Mouse (Mus musculus) liver, postnatal 0 days (tissue): Measurements from ENCODE around the gene Ubr2. TPM values are rescaled to one million over a fixed set of nuclear protein-coding genes. Genes with fewer than 3 reads are reported as not detected.

Experiments
- ATAC-seq: fragments of 200-750 bp; cut with Nextera tagmentation; 2 replicates; pipeline ENCODE4 v1.8.0; 2017; ENCODE audit warnings: mild to moderate bottlenecking, moderate library complexity
- DNase-seq: peaks from one replicate; pipeline ENCODE4 v3.0.0-alpha.2; 2016
- H3K27ac ChIP-seq: fragments of 300-500 bp; sonication (generic); 2 replicates; pipeline ENCODE4 v1.5.1; 2014; ENCODE audit warnings: antibody characterized with exemption, moderate library complexity, mild to moderate bottlenecking, low read depth
- H3K27me3 ChIP-seq: fragments of 300-500 bp; sonication (generic); 2 replicates; pipeline ENCODE4 v1.6.1; 2014; ENCODE audit warnings: low read length, control low read depth, mixed read lengths; ENCODE audit not compliant: insufficient read depth
- H3K36me3 ChIP-seq: fragments of 300-500 bp; sonication (generic); replicated peaks from 2 replicates; pipeline ENCODE4 v1.6.1; 2014; ENCODE audit warnings: mild to moderate bottlenecking, control low read depth, low read length, moderate library complexity, mixed read lengths; ENCODE audit not compliant: insufficient read depth
- H3K4me1 ChIP-seq: fragments of 300-500 bp; sonication (generic); 2 replicates; pipeline ENCODE4 v1.6.1; 2014; ENCODE audit warnings: antibody characterized with exemption, mild to moderate bottlenecking, control low read depth; ENCODE audit not compliant: insufficient read depth
- H3K4me2 ChIP-seq: fragments of 300-500 bp; sonication (generic); 2 replicates; pipeline ENCODE4 v1.6.1; 2014; ENCODE audit warnings: low read depth, mild to moderate bottlenecking, low read length, moderate library complexity, mixed read lengths
- H3K4me3 ChIP-seq: fragments of 300-500 bp; sonication (generic); 2 replicates; pipeline ENCODE4 v1.5.1; 2014; ENCODE audit warnings: low read depth, low read length
- H3K9ac ChIP-seq: fragments of 300-500 bp; sonication (generic); replicated peaks from 2 replicates; pipeline ENCODE4 v1.6.1; 2014; ENCODE audit warnings: mild to moderate bottlenecking, moderate library complexity
- H3K9me3 ChIP-seq: fragments of 300-500 bp; sonication (generic); 2 replicates; pipeline ENCODE4 v1.6.1; 2016; ENCODE audit warnings: mild to moderate bottlenecking, control low read depth, low read length, mixed read lengths
- CTCF ChIP-seq: sonication (generic); IDR thresholded peaks from 2 replicates; pipeline ENCODE4 v1.5.1; 2016; ENCODE audit warnings: antibody characterized with exemption, low read depth
- EP300 ChIP-seq: IDR thresholded peaks from 2 replicates; pipeline ENCODE4 v1.6.1; 2016; ENCODE audit warnings: antibody characterized with exemption, low read depth, mild to moderate bottlenecking
- WGBS: fragments of 180-500 bp; shearing (Covaris S2); extraction: QIAGEN DNeasy Blood & Tissue Kit; methylation state at CpG from one replicate; pipeline ENCODE4 v1.1.7; 2014; ENCODE audit not compliant: insufficient replicate concordance; 5-methylcytosine and 5-hydroxymethylcytosine counted together
- polyA plus RNA-seq: library from polyadenylated mRNA; unstranded; fragments of >200 nt; fragmentation: Nextera tagmentation; extraction: Ambion mirVana; gene quantifications from 2 replicates; pipeline ENCODE4 v1.2.1, GENCODE M21; 2015

Ubr2 gene
- polyA plus RNA-seq, 1 experiment from 2014 or later, result 6.6 TPM

DNA sequence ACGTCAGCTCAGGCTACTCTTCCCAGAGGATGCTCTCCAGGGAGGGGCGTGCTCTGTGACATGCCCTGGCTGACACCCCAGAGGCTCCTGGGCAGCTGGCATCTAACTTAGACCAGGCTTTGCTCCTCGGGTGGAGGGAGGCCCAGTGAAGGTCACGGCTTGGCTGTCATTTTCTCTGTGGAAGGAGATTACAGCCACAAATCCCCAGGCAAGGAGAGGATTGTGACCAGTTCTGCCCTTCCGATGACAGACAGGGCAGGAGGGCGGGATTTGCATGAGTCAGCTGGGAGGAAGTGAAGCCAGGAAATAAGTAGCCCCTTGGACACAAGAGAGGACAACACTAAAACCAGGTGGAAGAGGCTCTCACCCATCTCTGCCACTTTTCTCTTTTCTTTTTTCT is 98.0 kb downstream of the Ubr2 start:
- no peak for DNase-seq
- TF ChIP-seq EP300, result no peak
- no peak for TF ChIP-seq CTCF
- 38% methylated on average over 6 of the region's 6 CpGs for WGBS

DNA sequence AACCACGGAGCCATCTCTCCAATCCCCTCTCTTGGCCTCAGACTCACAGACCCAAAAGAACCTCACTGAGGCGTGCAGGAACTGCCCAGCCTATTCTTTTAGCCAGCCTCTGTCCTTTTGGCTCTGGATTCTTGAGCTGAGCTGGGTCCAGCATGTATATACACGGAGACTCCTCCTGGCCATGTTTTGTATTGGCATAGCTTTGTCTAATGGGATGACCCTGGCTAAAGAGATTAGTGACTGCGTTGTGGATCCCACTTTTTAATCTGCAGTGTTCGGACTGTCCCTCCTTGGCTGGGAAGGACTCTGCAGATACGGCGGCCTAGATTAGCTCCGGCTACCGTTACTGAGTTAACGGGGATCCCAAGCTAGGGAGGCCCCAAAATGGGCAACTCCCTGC is 100.2 kb downstream of the Ubr2 start, which contains the start of gene Prph2:
TSS of gene Prph2 (plus strand) at position 274 of the 400 bp plus-strand sequence.
- 84% methylated on average over 10 of the region's 10 CpGs for WGBS
- DNase-seq (no peak), ATAC-seq (no peak)
- Histone ChIP-seq H3K27me3 (no peaks in the 10 kb centered on the region), H3K4me3 (no peak within 1 kb of the TSS), H3K4me2 (no peak within 1 kb of the TSS), H3K9ac (no peak within 1 kb of the TSS), H3K9me3 (no peaks in the 10 kb centered on the region), H3K36me3 (no peaks in the 10 kb centered on the region), H3K27ac (no peak within 1 kb of the TSS), H3K4me1 (no peaks in the 10 kb centered on the region)
- TF ChIP-seq CTCF (no peak), EP300 (no peak)

More for the DNA sequence above, 98.0 kb downstream of the Ubr2 start:
- H3K27me3 ChIP-seq, result no peaks in the 10 kb centered on the region
- H3K9me3 ChIP-seq, result no peaks in the 10 kb centered on the region
- no peaks in the 10 kb centered on the region for H3K4me1 ChIP-seq
- no peak overlapping the region for H3K4me3 ChIP-seq
- H3K4me2 ChIP-seq, result no peak overlapping the region
- H3K9ac ChIP-seq, result no peak overlapping the region
- H3K27ac ChIP-seq, result no peak overlapping the region
- no peak for ATAC-seq
- no peaks in the 10 kb centered on the region for H3K36me3 ChIP-seq

- no peaks in the 10 kb centered on the region for H3K36me3 ChIP-seq
- no peaks in the 10 kb centered on the region for H3K27me3 ChIP-seq
- no peaks in the 10 kb centered on the region for H3K9me3 ChIP-seq
- H3K27ac ChIP-seq, result no peak overlapping the region
- no peak overlapping the region for H3K9ac ChIP-seq
- no peak overlapping the region for H3K4me3 ChIP-seq
- DNase-seq, result peak; percentile 83
- no peak overlapping the region for H3K4me2 ChIP-seq
- TF ChIP-seq EP300, result no peak
- TF ChIP-seq CTCF, result peak; percentile 97
- peak; percentile 93 for ATAC-seq
- WGBS, result 23% methylated on average over 19 of the region's 19 CpGs
- H3K4me1 ChIP-seq, result no peaks in the 10 kb centered on the region
Observed at GRCm38 (mm10) chr17:46903876-46904490, 106.4 kb downstream of the Ubr2 start.

- Histone ChIP-seq H3K9ac (no peak overlapping the region), H3K36me3 (no peaks in the 10 kb centered on the region), H3K27me3 (no peaks in the 10 kb centered on the region), H3K27ac (no peak overlapping the region), H3K4me2 (no peak overlapping the region), H3K4me1 (no peaks in the 10 kb centered on the region), H3K4me3 (no peak overlapping the region), H3K9me3 (no peaks in the 10 kb centered on the region)
- TF ChIP-seq CTCF, result no peak
- TF ChIP-seq EP300, result no peak
- no peak for DNase-seq
- ATAC-seq, result no peak
- 62% methylated on average over 2 of the region's 2 CpGs for WGBS
Observed at GRCm38 (mm10) chr17:46900941-46901340, 109.4 kb downstream of the Ubr2 start.

DNA sequence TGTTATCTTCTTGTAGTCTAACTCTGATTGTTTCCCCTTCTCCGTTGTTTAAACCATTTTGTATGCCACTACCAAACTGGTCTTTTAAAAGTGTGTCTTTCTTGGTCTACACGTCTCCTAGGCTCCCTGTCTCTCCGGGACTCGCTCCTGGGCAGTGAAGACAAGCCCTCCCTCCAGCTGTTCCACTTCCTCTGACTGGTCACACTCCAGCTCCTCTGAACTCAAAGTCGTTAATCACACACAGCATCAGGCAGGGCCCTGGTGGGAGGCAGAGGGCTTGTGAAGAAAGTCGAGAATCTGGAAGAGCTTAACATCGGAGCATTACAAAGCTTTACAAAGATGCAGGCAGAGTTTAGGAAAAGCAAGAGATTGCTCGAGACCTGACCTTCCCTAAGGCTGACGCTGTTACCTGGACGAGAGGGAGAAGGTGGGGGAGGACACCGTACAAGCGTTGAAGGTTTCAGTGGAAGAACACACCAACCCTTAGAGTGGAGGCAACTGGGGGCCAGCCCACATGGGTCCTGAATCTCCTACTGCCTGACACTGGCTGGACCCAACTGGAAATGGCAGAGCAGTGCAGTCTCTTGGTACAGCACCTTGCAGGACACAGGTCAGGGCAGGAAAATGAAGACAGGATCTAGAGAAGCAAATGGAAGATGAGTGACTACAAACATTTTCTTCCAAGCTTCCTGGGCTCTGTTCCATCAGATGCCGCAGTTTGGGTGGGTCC is 113.0 kb downstream of the Ubr2 start:
- WGBS, result 46% methylated on average over 13 of the region's 13 CpGs

GRCm38 (mm10) chr17:46895426-46895825 is 114.9 kb downstream of the Ubr2 start:
- 87% methylated on average over 9 of the region's 9 CpGs for WGBS

More for the DNA sequence above, 113.0 kb downstream of the Ubr2 start:
- Histone ChIP-seq H3K4me3 (no peak overlapping the region), H3K4me1 (peaks cover 5% of the 10 kb centered on the region), H3K9me3 (no peaks in the 10 kb centered on the region), H3K27ac (no peak overlapping the region), H3K4me2 (no peak overlapping the region), H3K9ac (no peak overlapping the region), H3K27me3 (no peaks in the 10 kb centered on the region), H3K36me3 (no peaks in the 10 kb centered on the region)
- TF ChIP-seq CTCF, result no peak
- no peak for TF ChIP-seq EP300
- DNase-seq (no peak), ATAC-seq (no peak)

More at GRCm38 (mm10) chr17:46895426-46895825, 114.9 kb downstream of the Ubr2 start:
- H3K27ac ChIP-seq, result no peak overlapping the region
- no peaks in the 10 kb centered on the region for H3K9me3 ChIP-seq
- H3K9ac ChIP-seq, result no peak overlapping the region
- H3K36me3 ChIP-seq, result no peaks in the 10 kb centered on the region
- no peak overlapping the region for H3K4me2 ChIP-seq
- H3K4me1 ChIP-seq, result peaks cover 19% of the 10 kb centered on the region
- no peak for ATAC-seq
- no peaks in the 10 kb centered on the region for H3K27me3 ChIP-seq
- TF ChIP-seq CTCF (no peak), EP300 (no peak)
- H3K4me3 ChIP-seq, result no peak overlapping the region
- DNase-seq, result no peak
